Mouse (Mus musculus) Muller cell, postnatal 12 days (primary cell): ENCODE results near the gene Anks1b.

Experiments used
- DNase-seq: peaks from one replicate; pipeline ENCODE4 v3.0.0-alpha.2; 2015; ENCODE audit errors: inconsistent ontology term

Anks1b gene

DNA sequence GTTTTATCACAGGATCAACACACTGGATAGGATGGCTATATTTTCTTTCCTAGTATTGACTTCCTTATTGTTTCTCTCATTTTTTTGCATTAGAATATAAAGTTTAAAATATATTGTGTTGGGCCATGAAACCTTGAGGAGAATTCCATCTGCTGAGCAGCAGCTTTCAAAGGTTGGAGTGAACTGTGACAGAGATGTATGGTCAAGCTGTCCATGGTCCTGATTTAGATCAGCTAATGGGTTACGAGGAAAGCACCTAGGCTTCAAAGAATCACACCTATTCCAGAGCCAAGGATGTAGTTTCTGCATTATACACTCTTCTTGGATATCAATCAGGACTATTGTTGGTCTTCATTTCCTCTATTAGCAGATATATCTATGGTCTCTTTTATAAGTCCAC lies 503.3 kb downstream of the Anks1b start:
- DNase-seq = no peak

- no peak for DNase-seq
Measured at GRCm38 (mm10) chr10:90380062-90380461, 506.8 kb downstream of the Anks1b start.

DNA sequence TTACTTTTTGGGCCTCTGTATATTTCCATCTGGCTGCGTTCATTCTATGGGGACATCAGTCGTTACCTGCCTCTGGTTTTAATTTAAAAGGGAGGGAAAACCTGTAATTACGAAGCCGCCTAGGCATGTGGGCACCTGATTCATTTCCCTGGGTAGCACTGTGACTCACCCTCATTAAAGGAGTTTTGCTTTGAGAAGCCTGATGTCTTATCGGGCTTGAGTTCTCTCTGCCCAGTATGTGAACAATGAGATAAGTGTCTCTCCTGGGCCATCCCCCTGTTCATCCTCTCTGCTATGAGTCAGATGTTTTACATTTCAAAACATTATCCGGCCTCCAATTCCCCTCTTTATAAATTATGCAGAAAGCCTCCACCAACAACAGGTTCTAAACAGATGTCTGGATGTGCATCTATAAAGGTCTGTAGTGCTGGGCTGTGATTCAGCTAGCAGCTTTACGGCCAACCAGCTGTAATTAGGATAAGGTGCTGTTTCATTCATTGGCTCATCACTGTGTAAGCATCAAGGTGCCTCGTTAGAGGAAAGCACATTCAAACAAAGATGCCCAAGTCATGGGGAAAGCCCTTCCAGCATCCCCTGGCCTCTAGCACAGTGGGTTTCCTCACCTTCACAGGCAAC lies 507.5 kb downstream of the Anks1b start:
- DNase-seq = peak; percentile 48

DNA sequence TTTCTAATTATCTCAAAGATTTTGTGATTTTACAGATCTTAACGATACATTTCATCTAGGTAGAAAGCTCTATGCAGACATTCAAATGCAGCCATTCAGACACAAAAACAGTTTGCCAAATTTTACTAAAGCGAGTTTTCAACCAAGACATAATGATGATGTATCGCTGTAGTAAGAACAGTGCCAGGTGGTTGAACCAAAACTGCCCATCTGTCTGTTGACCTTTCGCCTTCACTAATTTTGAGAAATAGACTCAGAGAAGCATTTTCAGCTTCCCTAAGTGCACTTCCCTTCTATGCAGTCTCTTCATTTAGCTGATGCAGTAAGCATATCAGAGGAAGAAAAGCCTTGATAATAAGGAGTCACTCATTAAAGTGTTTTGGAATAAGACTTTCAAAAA lies 527.1 kb downstream of the Anks1b start:
- DNase-seq = no peak

GRCm38 (mm10) chr10:90408484-90408883 lies 535.2 kb downstream of the Anks1b start:
- no peak for DNase-seq

DNA sequence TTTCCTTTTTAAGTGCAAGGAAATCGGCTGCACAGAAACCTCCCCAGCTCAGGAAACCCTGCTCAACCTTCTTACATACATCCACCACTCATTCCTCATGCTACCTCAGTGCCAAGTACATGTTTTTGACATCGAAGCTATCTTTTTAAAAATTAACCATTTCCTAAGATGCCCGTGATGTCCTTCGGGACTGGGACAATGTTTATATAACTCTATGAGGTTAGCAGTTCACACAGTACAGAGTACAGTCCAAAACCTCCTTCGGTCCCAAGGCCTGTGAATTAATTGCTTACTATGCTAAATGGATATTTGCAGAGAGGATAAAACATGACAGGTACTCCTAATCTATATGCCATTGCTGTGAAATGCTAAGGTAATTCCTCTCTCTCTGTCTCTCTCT lies 558.2 kb downstream of the Anks1b start:
- no peak for DNase-seq

GRCm38 (mm10) chr10:90431974-90432373 lies 558.7 kb downstream of the Anks1b start:
- no peak for DNase-seq

- no peak for DNase-seq
Measured at GRCm38 (mm10) chr10:90432479-90432878, 559.2 kb downstream of the Anks1b start.

DNA sequence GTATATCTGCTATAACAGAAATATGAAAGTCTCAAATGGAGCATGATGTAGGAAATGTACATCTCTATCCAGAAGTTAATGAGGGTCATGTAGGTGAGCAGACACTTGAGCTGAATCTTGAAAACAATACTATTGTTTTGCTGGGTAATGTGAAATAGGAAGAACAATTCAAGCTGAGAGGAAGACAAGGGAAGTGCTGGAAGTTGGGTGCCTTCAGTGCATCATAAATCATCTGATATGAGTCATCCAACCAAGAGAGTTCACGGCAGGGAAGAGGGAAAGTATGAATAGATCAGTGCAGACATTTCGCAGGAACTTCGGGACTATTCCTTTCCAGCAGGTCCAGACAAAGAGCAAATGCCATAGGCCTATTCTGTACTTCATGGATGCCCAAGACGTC lies 567.7 kb downstream of the Anks1b start:
- peak; percentile 2 for DNase-seq

DNA sequence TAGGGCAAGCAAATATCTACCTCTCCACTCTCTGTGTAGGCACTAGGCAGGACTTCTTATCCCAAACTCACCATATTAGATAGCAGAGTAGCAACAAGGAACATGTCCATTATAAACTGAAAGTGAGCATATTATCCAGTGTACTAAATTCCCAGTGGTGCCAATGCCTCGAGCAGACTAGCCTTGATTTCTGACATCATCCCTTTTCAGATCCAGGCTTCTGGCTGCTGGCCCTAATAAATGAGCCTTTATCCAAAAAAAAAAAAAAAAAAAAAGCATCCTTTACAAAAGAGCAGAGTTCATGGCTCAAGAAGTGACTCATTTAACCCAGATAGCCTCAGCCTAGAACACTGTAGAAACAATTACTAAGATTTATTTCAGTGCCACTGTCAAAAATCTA lies 568.3 kb downstream of the Anks1b start:
- DNase-seq = peak; percentile 58

- DNase-seq = no peak
Measured at GRCm38 (mm10) chr10:90464906-90465305, 591.6 kb downstream of the Anks1b start.

DNA sequence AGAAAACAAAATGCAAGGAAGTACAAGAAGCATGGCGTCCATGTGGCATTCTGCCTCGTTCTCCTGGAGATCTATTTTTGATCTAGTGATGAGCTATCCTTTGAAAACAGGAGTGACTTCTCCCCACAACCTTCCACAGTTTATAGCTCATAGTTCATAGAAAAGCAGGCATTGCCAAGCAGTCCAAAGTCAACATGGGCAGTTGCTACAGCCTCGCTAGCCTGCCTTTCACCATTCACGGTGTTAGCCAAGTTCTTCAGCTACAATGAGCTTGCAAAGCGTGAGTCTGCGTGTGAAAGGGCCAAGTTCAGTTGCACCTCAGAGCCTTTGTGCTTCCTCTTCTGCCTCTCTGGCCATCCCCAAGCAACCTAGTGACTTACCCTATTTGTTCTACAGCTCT lies 592.1 kb downstream of the Anks1b start:
- DNase-seq = no peak

GRCm38 (mm10) chr10:90467546-90467945 lies 594.2 kb downstream of the Anks1b start:
- no peak for DNase-seq

GRCm38 (mm10) chr10:90493436-90493835 lies 620.1 kb downstream of the Anks1b start:
- no peak for DNase-seq

GRCm38 (mm10) chr10:90493996-90494642 lies 620.8 kb downstream of the Anks1b start:
- no peak for DNase-seq

GRCm38 (mm10) chr10:90494981-90495516 lies 621.7 kb downstream of the Anks1b start:
- DNase-seq = peak; percentile 26

DNA sequence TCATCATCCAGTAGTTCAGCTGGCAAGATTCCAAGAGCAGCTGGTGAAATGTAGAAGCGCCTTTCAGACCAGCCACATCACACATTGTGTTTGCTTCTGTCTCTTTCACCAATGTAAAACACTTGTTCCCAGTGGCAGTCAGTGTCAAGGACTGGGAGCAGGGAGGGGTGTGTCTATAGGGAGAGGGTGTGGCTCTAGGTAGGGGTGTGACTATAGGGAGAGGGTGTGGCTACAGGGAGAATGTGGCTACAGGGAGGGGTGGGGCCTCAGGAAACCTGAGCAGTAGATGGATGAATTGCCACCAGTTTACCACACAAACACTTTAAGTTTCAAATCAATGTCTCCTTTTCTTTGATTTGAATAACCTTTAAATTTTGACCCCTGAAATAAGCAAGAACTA lies 634.3 kb downstream of the Anks1b start:
- no peak for DNase-seq

DNA sequence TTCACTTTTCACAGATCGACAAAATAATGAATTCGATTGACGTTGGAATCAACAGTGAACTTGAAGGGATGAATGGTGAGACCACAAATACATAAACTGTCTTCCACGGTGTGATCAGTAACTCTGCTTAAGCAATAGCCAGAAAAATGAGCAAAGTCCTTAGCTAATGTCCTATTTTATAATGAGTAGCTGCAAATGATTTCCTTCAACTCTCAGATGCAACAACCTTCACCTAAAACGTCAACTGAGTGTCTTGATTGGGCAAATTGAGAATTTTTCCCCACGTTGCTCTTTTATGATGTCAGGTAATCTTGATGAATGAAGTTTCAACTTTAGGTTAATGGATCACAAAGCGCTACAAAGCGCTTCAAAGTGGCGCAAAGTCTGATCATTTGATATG lies 639.5 kb downstream of the Anks1b start:
- DNase-seq = no peak

DNA sequence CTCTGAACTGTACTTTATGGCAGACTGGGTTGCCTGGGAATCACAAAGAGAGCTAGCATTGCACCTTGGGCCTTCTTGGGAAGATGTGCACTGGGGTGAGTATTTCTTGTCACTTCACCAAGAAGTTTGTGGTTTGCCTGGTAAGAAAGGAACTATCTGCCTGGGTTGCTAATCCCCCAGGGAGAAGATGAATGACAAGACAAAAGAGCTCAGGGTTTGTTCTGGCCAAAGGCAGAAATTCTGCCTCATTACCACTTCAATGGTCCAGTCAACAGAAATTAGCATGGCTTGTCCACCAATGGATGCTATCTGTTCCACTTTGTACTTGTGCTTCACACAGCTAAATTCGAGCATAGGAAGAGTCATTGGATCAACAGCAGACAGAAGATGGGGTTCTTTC lies 658.5 kb downstream of the Anks1b start:
- DNase-seq = peak; percentile 78

- DNase-seq = no peak
Measured at GRCm38 (mm10) chr10:90535370-90535769, 662.1 kb downstream of the Anks1b start.

DNA sequence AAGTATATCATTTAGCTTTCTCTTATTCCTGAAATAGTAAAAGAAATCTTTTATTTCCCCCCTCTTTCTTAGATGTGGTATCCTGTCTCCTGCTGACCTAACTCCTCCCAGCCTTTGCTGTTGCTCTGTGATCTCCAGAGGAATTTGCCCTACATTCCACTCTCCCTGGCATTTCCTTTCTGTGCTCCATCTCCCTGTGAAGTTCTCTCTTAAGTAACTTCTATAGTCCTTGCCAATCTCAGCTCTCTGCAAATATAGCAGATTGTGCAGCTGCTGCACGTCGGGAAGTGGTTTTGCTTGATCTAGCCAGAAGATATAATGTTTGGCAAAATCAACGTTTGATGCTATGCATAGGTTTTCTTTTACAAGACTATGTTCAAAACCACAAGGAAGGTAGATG lies 673.3 kb downstream of the Anks1b start:
- peak; percentile 76 for DNase-seq

GRCm38 (mm10) chr10:90562906-90563305 lies 689.6 kb downstream of the Anks1b start:
- DNase-seq = no peak
